Mouse (Mus musculus): ENCODE measurements around the gene Slc36a3. TPM values are rescaled to one million over a fixed set of nuclear protein-coding genes. Genes with fewer than 3 reads are reported as not detected.

Slc36a3 gene
- polyA plus RNA-seq, 3 experiments from 2014 or later = 0.31 to 0.98 (median 0.54) TPM

Other genes starting within 250 kb of the Slc36a3 start
- gene Gpx3, start 249.3 kb downstream of the Slc36a3 start, polyA plus RNA-seq (2017; shearing (Covaris generic)) = 1 to 10 TPM in 1 of 3 experiments, under 1 TPM in 2; 0.67 to 1.6 (median 0.85) TPM
- gene Tnip1, start 188.8 kb downstream of the Slc36a3 start, polyA plus RNA-seq (2017; shearing (Covaris generic)) = 100 to 1,000 TPM in 2 of 3 experiments, 10 to 100 TPM in 1; 64.4 to 113 (median 110) TPM
- gene Anxa6, start 118.3 kb downstream of the Slc36a3 start, polyA plus RNA-seq (2017; shearing (Covaris generic)) = 100 to 1,000 TPM; 347 to 625 (median 370) TPM
- 10 to 100 TPM; 75.5 to 92.6 (median 81.1) TPM for gene Ccdc69, start 73.6 kb downstream of the Slc36a3 start, polyA plus RNA-seq (2017; shearing (Covaris generic))
- 100 to 1,000 TPM; 118 to 154 (median 154) TPM for gene Gm2a, start 53.6 kb downstream of the Slc36a3 start, polyA plus RNA-seq (2017; shearing (Covaris generic))
- under 1 TPM in 1 of 3 experiments, not detected in 2; 0.30 TPM for gene Slc36a2, start 33.4 kb upstream of the Slc36a3 start, polyA plus RNA-seq (2017; shearing (Covaris generic))
- gene Slc36a1, start 52.6 kb upstream of the Slc36a3 start, polyA plus RNA-seq (2017; shearing (Covaris generic)) = 1 to 10 TPM; 3.6 to 4.7 (median 4.6) TPM
- gene Fat2, start 184.9 kb upstream of the Slc36a3 start, polyA plus RNA-seq (2017; shearing (Covaris generic)) = not detected

Data from inflammation-experienced regulatory T-cells, adult 6 months (primary cell).